Mouse (Mus musculus) spleen, adult 12 weeks (tissue): Measurements from ENCODE around the gene Spag17.
A peak's percentile ranks its signal among the peaks of the same experiment; 100 is the strongest.

Experiments used
- DNase-seq: peaks from one replicate; pipeline ENCODE4 v3.0.0; 2022; ENCODE audit warnings: low spot score

Gene Spag17

GRCm38 (mm10) chr3:99965863-99966262 lies 80.7 kb downstream of the Spag17 start:
- DNase-seq: no peak

- no peak for DNase-seq
These were observed 81.1 kb downstream of the Spag17 start for GRCm38 (mm10) chr3:99966285-99966684.

GRCm38 (mm10) chr3:99970766-99971165 lies 85.6 kb downstream of the Spag17 start:
- DNase-seq: no peak

GRCm38 (mm10) chr3:99981046-99981445 lies 95.8 kb downstream of the Spag17 start:
- no peak for DNase-seq

GRCm38 (mm10) chr3:100004676-100005075 lies 119.5 kb downstream of the Spag17 start:
- DNase-seq: no peak

- DNase-seq: no peak
These were observed 124.6 kb downstream of the Spag17 start for GRCm38 (mm10) chr3:100009807-100010206.

GRCm38 (mm10) chr3:100014110-100014509 lies 128.9 kb downstream of the Spag17 start:
- DNase-seq: no peak

GRCm38 (mm10) chr3:100031291-100031690 lies 146.1 kb downstream of the Spag17 start:
- DNase-seq: no peak

GRCm38 (mm10) chr3:100032969-100033368 lies 147.8 kb downstream of the Spag17 start:
- DNase-seq: no peak

GRCm38 (mm10) chr3:100034366-100034956 lies 149.3 kb downstream of the Spag17 start:
- DNase-seq: no peak

- DNase-seq: no peak
These were observed 149.9 kb downstream of the Spag17 start for GRCm38 (mm10) chr3:100035097-100035496.

- no peak for DNase-seq
These were observed 151.6 kb downstream of the Spag17 start for GRCm38 (mm10) chr3:100036846-100037245.

GRCm38 (mm10) chr3:100074406-100074805 lies 189.2 kb downstream of the Spag17 start:
- no peak for DNase-seq

- DNase-seq: no peak
These were observed 217.3 kb downstream of the Spag17 start for GRCm38 (mm10) chr3:100102386-100103092.

- no peak for DNase-seq
These were observed 221.5 kb downstream of the Spag17 start for GRCm38 (mm10) chr3:100106736-100107135.

GRCm38 (mm10) chr3:100118681-100119080 lies 233.5 kb downstream of the Spag17 start:
- DNase-seq: no peak

- no peak for DNase-seq
These were observed 236.8 kb downstream of the Spag17 start for GRCm38 (mm10) chr3:100121961-100122360.

GRCm38 (mm10) chr3:100122445-100122844 lies 237.2 kb downstream of the Spag17 start:
- no peak for DNase-seq

- no peak for DNase-seq
These were observed 275.7 kb downstream of the Spag17 start for GRCm38 (mm10) chr3:100160682-100161445.

GRCm38 (mm10) chr3:100161665-100162314 lies 276.6 kb downstream of the Spag17 start:
- no peak for DNase-seq

- peak; percentile 88 for DNase-seq
These were observed 277.3 kb downstream of the Spag17 start, which contains the start of the genes Gdap2 and Wdr3 for GRCm38 (mm10) chr3:100162315-100163105. Gene Gdap2, plus strand, starts transcription at chr3:100162381. Gene Wdr3, minus strand, starts transcription at chr3:100162407.

- no peak for DNase-seq
These were observed 278.4 kb downstream of the Spag17 start for GRCm38 (mm10) chr3:100163556-100163955.
